Mouse (Mus musculus) heart, adult 2 months (tissue): ENCODE results near the gene Nfyb. TPM values are rescaled to one million over a fixed set of nuclear protein-coding genes. Genes with fewer than 3 reads are reported as not detected.

Source experiments
- DNase-seq, 2 experiments: peaks; one replicate each; pipeline ENCODE4 v3.0.0; 2021
- H3K27ac ChIP-seq: fragments of 200-600 bp; 2 replicates; pipeline ENCODE4 v1.8.1; 2022
- H3K27me3 ChIP-seq: fragments of 200-500 bp; 2 replicates; pipeline ENCODE4 v1.6.1; 2012; ENCODE audit warnings: mild to moderate bottlenecking, low read length, inconsistent platforms, mixed read lengths; ENCODE audit not compliant: control insufficient read depth, insufficient read depth
- H3K36me3 ChIP-seq: fragments of 200-500 bp; 2 replicates; pipeline ENCODE4 v1.6.1; 2012; ENCODE audit warnings: low read length, inconsistent platforms; ENCODE audit not compliant: control insufficient read depth, insufficient read depth
- H3K4me1 ChIP-seq: fragments of 200-500 bp; 2 replicates; pipeline ENCODE4 v1.6.1; 2011; ENCODE audit warnings: low read length; ENCODE audit not compliant: control insufficient read depth, insufficient read depth
- H3K4me3 ChIP-seq: fragments of 200-600 bp; 2 replicates; pipeline ENCODE4 v1.8.1; 2022
- H3K79me2 ChIP-seq: fragments of 200-500 bp; replicated peaks from 2 replicates; pipeline ENCODE4 v1.6.1; 2012; ENCODE audit warnings: mild to moderate bottlenecking, inconsistent platforms, low read length, moderate library complexity, mixed read lengths; ENCODE audit not compliant: control insufficient read depth, insufficient read depth
- H3K9ac ChIP-seq: fragments of 200-500 bp; 2 replicates; pipeline ENCODE4 v1.6.1; 2012; ENCODE audit warnings: low read depth, mild to moderate bottlenecking, control low read depth, inconsistent platforms, low read length, mixed read lengths
- CTCF ChIP-seq: fragments of 200-600 bp; IDR thresholded peaks from 2 replicates; pipeline ENCODE4 v1.8.1; 2022; ENCODE audit warnings: antibody characterized with exemption, mild to moderate bottlenecking, moderate library complexity
- EP300 ChIP-seq: fragments of 200-500 bp; IDR thresholded peaks from 2 replicates; pipeline ENCODE4 v1.6.1; 2011; ENCODE audit warnings: low read depth, low read length, control low read depth; ENCODE audit not compliant: insufficient read depth
- POLR2A ChIP-seq: fragments of 200-500 bp; IDR thresholded peaks from 2 replicates; pipeline ENCODE4 v1.6.1; 2011; ENCODE audit warnings: mild to moderate bottlenecking, low read depth, low read length, control low read depth; ENCODE audit not compliant: insufficient read depth
- WGBS: fragments of 180-500 bp; shearing (Covaris S2); methylation state at CpG from one replicate; pipeline ENCODE4 v1.1.7; 2018; 5-methylcytosine and 5-hydroxymethylcytosine counted together
- intact Hi-C: fragments of 180-260 bp; cut with DNase I; formaldehyde crosslinking; loops from one replicate; pipeline ENCODE4 v1.15.1; 2025
- polyA plus RNA-seq: library from polyadenylated mRNA; depleted of rRNA; stranded (reverse); fragments of >200 nt; gene quantifications from 2 replicates; pipeline ENCODE4 v1.2.3, GENCODE M21; 2012
- total RNA-seq, 2 experiments: library from RNA; stranded (reverse); gene quantifications; 2 replicates each; pipeline ENCODE4 v1.2.3; 2021

Nfyb gene
- total and polyA plus RNA-seq, 3 experiments, result 7.5 to 14.1 (median 13.9) TPM

DNA sequence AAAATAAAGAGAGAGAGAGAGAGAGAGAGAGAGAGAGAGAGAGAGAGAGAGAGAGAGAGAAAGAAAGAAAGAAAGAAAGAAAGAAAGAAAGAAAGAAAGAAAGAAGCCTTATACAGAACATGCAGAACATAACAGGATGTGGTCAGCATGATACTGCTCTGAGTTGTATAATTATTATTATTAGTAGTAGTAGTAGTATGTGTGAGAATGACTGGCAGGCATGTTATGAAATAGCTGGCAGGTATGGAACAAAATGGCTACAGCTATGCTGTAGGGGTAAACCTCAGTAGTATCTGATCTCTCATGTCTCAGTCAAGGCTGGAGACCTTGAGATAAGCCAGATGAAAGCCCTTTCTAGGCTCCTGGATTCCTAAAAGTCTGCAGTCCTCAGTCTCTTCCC, 25.2 kb upstream of the Nfyb start:
- Histone ChIP-seq H3K79me2 (no peaks in the 10 kb centered on the region), H3K36me3 (no peaks in the 10 kb centered on the region), H3K4me3 (no peak overlapping the region), H3K9ac (no peak overlapping the region), H3K4me1 (no peaks in the 10 kb centered on the region), H3K27me3 (no peaks in the 10 kb centered on the region), H3K27ac (no peak overlapping the region)
- TF ChIP-seq POLR2A (no peak), CTCF (no peak), EP300 (no peak)
- intact Hi-C loops, result no loop called here
- no peak for DNase-seq

- no peak for TF ChIP-seq EP300
- no peak for TF ChIP-seq CTCF
- no peak for TF ChIP-seq POLR2A
- Histone ChIP-seq H3K4me1 (no peaks in the 10 kb centered on the region), H3K36me3 (no peaks in the 10 kb centered on the region), H3K9ac (no peak overlapping the region), H3K4me3 (no peak overlapping the region), H3K79me2 (no peaks in the 10 kb centered on the region), H3K27me3 (no peaks in the 10 kb centered on the region), H3K27ac (no peak overlapping the region)
- DNase-seq, result no peak
- WGBS, result 36% methylated on average over 2 of the region's 2 CpGs
- intact Hi-C loops, result no loop called here
Measured at GRCm38 (mm10) chr10:82782472-82782871, 18.5 kb upstream of the Nfyb start.

DNA sequence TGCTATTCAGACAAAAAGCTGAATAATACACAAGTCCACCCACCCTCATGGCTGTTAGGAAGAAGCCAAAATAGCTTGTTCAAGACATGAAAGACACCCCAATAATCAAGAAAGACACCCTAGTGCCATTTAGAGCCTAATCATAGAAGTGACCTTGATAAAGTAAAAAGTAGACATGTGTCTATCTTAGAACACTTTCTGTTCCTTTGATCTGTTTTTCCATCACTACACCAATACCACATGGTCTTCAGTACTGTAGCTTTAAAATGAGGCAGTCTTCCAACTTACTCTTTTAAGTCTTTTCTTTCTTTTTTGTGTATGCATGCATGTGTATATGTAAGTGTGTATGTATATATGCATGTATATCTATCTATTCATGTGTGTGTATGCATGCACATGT, 16.9 kb upstream of the Nfyb start:
- TF ChIP-seq EP300 (no peak), CTCF (no peak), POLR2A (no peak)
- no peak overlapping the region for H3K4me3 ChIP-seq
- H3K27me3 ChIP-seq, result no peaks in the 10 kb centered on the region
- H3K9ac ChIP-seq, result no peak overlapping the region
- no peaks in the 10 kb centered on the region for H3K79me2 ChIP-seq
- no peak for DNase-seq
- no peak overlapping the region for H3K27ac ChIP-seq
- no peaks in the 10 kb centered on the region for H3K4me1 ChIP-seq
- intact Hi-C loops, result no loop called here
- H3K36me3 ChIP-seq, result no peaks in the 10 kb centered on the region

- Histone ChIP-seq H3K4me3 (no peak overlapping the region), H3K4me1 (no peaks in the 10 kb centered on the region), H3K27ac (no peak overlapping the region), H3K36me3 (no peaks in the 10 kb centered on the region), H3K27me3 (no peaks in the 10 kb centered on the region), H3K9ac (no peak overlapping the region), H3K79me2 (no peaks in the 10 kb centered on the region)
- DNase-seq, result no peak
- TF ChIP-seq POLR2A (no peak), EP300 (no peak), CTCF (no peak)
- 91% methylated on average over 3 of the region's 3 CpGs for WGBS
- intact Hi-C loops, result no loop called here
Measured at GRCm38 (mm10) chr10:82780322-82780721, 16.4 kb upstream of the Nfyb start.

DNA sequence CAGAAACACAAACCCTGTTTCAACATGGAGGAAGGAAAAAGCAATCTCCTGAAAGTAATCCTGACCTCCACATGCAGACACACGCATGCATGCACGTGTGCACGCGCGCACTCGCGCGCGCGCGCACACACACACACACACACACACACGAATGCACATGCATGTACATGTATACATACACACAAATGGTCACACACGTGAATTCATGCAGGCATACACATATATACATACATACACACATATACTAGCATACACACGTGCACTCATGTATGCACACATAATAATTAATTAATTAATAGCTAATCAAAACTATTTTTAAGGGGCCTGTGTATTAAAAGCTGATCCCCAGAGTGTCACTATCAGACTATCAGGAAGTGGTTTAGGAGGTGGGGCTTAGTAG, 15.9 kb upstream of the Nfyb start:
- Histone ChIP-seq H3K79me2 (no peaks in the 10 kb centered on the region), H3K36me3 (no peaks in the 10 kb centered on the region), H3K9ac (no peak overlapping the region), H3K27ac (no peak overlapping the region), H3K4me3 (no peak overlapping the region), H3K27me3 (no peaks in the 10 kb centered on the region), H3K4me1 (no peaks in the 10 kb centered on the region)
- no peak for DNase-seq
- TF ChIP-seq EP300, result no peak
- no peak for TF ChIP-seq CTCF
- no peak for TF ChIP-seq POLR2A
- WGBS, result 97% methylated on average over 14 of the region's 14 CpGs
- intact Hi-C loops, result no loop called here

DNA sequence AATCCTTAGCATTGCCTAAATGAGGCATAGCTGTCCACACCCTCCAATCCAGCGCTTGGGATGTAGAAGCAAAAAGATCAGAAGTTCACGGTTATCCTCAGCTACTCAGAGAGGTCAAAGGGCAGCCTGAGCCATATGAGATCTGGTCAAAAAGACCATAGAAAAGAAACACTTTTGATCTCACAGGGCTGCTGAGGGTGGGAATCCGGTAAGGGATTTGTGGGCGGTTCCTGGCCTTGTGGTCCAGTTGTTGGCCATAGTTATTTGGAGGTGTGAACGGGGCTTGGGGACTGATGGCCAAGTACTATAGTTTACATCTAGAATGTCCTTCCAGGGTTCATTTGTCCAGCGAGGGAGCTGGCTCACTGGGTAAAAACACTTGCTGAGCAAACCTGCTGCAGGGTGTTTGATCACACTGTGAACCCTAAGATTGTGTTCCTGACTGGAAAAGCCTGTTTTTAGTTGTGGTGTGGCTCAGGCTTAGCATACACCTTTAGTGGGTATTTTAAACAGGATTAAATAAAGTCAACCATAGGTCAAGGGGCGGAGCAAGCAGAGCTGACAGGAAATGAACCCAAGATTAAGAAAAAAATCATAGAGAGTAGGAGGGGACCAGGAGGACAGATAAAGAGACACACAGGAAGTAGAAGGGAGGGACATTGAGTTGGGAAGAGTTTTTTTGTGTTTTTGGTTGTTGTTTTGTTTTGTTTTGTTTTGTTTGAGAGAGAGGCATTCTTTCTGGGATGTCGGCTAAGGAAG, 15.0 kb upstream of the Nfyb start:
- H3K27me3 ChIP-seq, result no peaks in the 10 kb centered on the region
- no peak for DNase-seq
- H3K9ac ChIP-seq, result no peak overlapping the region
- 80% methylated on average over 8 of the region's 8 CpGs for WGBS
- H3K27ac ChIP-seq, result no peak overlapping the region
- H3K4me3 ChIP-seq, result no peak overlapping the region
- no peaks in the 10 kb centered on the region for H3K4me1 ChIP-seq
- intact Hi-C loops, result no loop called here
- TF ChIP-seq CTCF (no peak), EP300 (no peak), POLR2A (no peak)
- H3K36me3 ChIP-seq, result no peaks in the 10 kb centered on the region
- no peaks in the 10 kb centered on the region for H3K79me2 ChIP-seq
